Mouse (Mus musculus) sigmoid colon, adult 10 weeks (tissue): Measurements from ENCODE around the gene Fam186b. TPM values are rescaled to one million over a fixed set of nuclear protein-coding genes. Genes with fewer than 3 reads are reported as not detected.

Experiments used
- polyA plus RNA-seq: library from polyadenylated mRNA; stranded (reverse); fragments of 350-450 nt; fragmentation: Illumina TruSeq; extraction: RNeasy Lipid Tissue Mini Kit (QIAGEN cat#74804); gene quantifications from one replicate; pipeline ENCODE4 v1.2.3, GENCODE M21; 2014; ENCODE audit warnings: low read depth, low replicate concordance

Fam186b gene
- not detected for polyA plus RNA-seq

DNA sequence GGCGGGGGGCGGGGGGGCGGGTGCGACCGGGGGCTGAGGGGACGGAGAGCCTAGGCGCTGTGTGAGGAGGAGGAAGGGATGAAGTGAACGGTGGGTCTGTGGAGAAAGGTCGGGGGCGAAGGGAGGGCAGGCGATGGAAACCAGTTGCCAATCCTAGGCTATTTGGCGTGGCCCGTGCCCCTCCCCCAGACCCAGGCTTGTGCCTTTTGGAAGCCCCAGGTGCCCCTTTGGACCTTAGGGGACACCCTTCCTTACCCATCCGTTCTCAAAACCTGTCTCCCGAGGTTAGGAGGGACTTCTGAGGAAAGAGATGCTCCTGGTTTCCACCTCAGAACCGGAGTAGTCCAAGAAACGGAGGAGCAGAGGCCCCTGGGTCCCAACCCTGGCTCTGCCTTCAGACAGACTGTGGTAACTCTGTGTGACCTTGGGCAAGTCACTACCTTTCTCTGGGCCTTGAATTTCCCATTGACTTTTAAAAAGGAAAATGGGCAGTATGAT is at the start of gene Fam186b:
Fam186b (minus strand) TSS at position 405 of the 498 bp plus-strand sequence.

DNA sequence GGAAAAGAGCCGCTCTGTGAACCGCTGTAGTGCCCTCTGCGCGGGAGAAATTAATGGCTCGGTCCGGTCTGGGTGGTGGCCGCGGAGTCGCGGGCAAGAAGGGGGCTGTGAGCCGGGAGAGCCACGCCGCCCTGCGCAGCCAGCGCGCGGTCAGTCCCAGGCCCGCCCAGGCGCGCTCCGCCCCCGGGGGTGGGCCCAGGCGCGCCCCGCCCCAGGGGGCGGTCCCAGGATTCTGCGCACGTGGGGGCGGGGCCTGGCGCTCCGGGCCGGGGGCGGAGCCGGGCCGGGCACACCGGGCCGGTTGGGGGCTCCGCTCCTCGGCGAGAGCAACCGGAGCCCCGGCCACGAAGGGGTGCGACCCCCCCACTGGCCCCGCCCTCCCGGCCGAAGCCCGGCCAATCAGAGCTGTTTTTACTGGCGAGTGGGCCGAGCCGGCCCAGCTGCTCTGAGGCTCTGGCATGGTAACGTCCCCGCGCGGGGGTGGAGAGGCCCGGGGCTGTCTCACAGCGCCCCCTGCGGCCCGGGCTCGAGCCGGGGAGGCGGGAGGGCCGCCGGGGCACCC is 794 bp downstream of the Fam186b start, which contains the start of gene Prpf40b:
Prpf40b (plus strand) TSS at position 275 of the 562 bp plus-strand sequence.

DNA sequence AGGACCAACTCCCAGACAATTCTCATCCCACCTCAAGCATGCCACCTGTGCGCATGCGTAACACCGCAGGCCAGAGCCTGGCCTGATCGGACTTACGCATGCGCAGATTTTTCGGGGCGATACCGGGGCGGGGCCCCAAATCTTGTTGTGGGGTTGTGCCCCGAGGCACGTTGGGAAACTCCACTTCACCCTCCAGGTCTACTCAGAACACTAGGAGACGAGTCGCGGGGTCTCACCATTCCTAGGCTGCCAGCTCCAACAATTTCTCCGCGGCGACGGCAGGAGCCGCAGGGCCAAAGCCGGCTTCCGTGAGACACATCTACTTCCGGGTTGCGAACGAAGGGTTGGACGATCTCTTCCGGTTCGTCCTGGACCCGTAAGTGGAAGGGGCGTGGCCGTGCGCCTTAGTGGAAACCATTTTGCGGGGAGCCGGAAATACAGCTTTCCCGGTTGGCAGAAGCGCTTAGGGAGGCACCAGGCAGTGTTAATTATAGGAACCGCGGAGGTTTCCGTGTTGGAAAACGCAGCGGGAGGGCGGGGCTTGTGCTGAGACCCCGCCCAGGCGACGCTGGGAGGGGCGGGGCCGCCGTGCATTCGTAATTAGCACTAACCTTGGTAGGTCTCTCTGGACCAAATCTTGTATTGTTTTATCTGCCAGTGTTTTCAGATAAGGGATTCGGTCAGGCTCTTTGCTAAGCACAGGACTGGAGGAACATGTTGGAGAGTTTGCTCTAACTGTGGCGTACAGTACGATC is 43.9 kb downstream of the Fam186b start, which contains the start of gene Mcrs1:
Mcrs1 (minus strand) TSS at position 336 of the 755 bp plus-strand sequence.

DNA sequence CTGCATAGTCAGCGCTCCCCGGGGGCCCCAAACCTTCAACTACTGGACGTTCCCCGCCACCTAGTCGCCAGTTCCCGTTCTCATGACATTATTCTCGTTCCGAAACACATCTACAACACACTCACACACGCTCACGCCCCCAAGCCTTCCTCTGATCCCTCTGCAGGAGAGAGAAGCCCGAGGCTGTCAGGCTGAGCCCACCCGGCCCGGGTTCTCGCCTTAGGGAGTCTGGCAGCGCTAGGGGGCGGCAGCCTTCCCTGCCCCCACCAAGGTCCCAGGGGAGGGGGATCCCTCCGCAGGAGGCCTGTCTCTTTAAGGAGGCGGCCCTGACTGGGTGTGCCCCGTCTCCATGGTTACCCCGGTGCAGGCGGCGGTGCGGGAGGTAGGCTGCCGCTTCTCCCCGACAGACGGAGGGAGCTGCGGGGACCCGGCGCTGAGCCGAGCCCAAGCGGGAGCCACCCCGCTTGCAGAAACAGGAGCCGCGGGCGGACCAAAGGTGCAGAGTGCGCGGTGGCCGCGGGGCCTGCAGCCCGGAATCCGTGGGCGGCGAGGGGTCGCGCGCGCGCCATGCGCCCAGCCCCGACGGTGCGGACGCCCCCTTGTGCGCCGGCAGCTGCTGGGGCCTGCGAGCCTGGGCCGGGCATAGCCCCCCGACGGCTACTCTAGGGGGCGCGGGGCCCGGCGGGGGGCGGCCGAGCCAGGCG is 71.3 kb downstream of the Fam186b start, which contains the start of gene Kcnh3:
Kcnh3 (plus strand) TSS at position 654 of the 704 bp plus-strand sequence.

Other genes starting within 250 kb of the Fam186b start
- gene Prph, start 240.7 kb downstream of the Fam186b start, polyA plus RNA-seq, result 0.38 TPM
- 0.85 TPM for gene Troap, start 221.3 kb downstream of the Fam186b start, polyA plus RNA-seq
- gene C1ql4, start 208.1 kb downstream of the Fam186b start, polyA plus RNA-seq, result not detected
- 12.2 TPM for gene Dnajc22, start 202.7 kb downstream of the Fam186b start, polyA plus RNA-seq
- gene Spats2, start 170.0 kb downstream of the Fam186b start, polyA plus RNA-seq, result 18.1 TPM
- 0.66 TPM for gene Kcnh3, start 71.0 kb downstream of the Fam186b start, polyA plus RNA-seq
- 2.0 TPM for gene Mcrs1, start 43.9 kb downstream of the Fam186b start, polyA plus RNA-seq
- gene Prpf40b, start 801 bp downstream of the Fam186b start, polyA plus RNA-seq, result 3.0 TPM
- gene Fmnl3, start 74.6 kb upstream of the Fam186b start, polyA plus RNA-seq, result 1.1 TPM
- gene Tmbim6, start 97.0 kb upstream of the Fam186b start, polyA plus RNA-seq, result 369 TPM
- gene Nckap5l, start 161.9 kb upstream of the Fam186b start, polyA plus RNA-seq, result not detected
- 2.3 TPM for gene Bcdin3d, start 178.8 kb upstream of the Fam186b start, polyA plus RNA-seq
- gene Faim2, start 232.3 kb upstream of the Fam186b start, polyA plus RNA-seq, result 0.28 TPM